Mouse (Mus musculus): ENCODE measurements around the gene Hoxb8.

Gene Hoxb8

GRCm38 (mm10) chr11:96285771-96286738 lies 4.3 kb downstream of the Hoxb8 start, which contains the start of gene Hoxb7:
Gene Hoxb7 (plus strand): TSS chr11:96286623.
- no peak for DNase-seq (ENCODE audit: low read depth, low spot score)

GRCm38 (mm10) chr11:96286739-96287385 lies 5.2 kb downstream of the Hoxb8 start:
- no peak for DNase-seq (ENCODE audit: low read depth, low spot score)

GRCm38 (mm10) chr11:96287411-96287810 lies 5.7 kb downstream of the Hoxb8 start:
- no peak for DNase-seq (ENCODE audit: low read depth, low spot score)

- no peak for DNase-seq (ENCODE audit: low read depth, low spot score)
These were observed 6.9 kb downstream of the Hoxb8 start for GRCm38 (mm10) chr11:96288455-96289221.

- no peak for DNase-seq (ENCODE audit: low read depth, low spot score)
These were observed 7.6 kb downstream of the Hoxb8 start for GRCm38 (mm10) chr11:96289293-96289692.

GRCm38 (mm10) chr11:96289837-96290236 lies 8.1 kb downstream of the Hoxb8 start:
- DNase-seq (ENCODE audit: low read depth, low spot score): no peak

GRCm38 (mm10) chr11:96290705-96291355 lies 9.1 kb downstream of the Hoxb8 start:
- DNase-seq (ENCODE audit: low read depth, low spot score): no peak

- no peak for DNase-seq (ENCODE audit: low read depth, low spot score)
These were observed 10.2 kb downstream of the Hoxb8 start, which contains the start of gene Hoxb6 for GRCm38 (mm10) chr11:96291681-96292564. Gene Hoxb6 (plus strand): TSS chr11:96292476.

- no peak for DNase-seq (ENCODE audit: low read depth, low spot score)
These were observed 11.0 kb downstream of the Hoxb8 start for GRCm38 (mm10) chr11:96292565-96293301.

- DNase-seq (ENCODE audit: low read depth, low spot score): no peak
These were observed 11.7 kb downstream of the Hoxb8 start for GRCm38 (mm10) chr11:96293302-96293921.

- peak; percentile 57 for DNase-seq (ENCODE audit: low read depth, low spot score)
These were observed 12.8 kb downstream of the Hoxb8 start for GRCm38 (mm10) chr11:96294245-96295091.

GRCm38 (mm10) chr11:96295092-96295835 lies 13.6 kb downstream of the Hoxb8 start:
- DNase-seq (ENCODE audit: low read depth, low spot score): no peak

- no peak for DNase-seq (ENCODE audit: low read depth, low spot score)
These were observed 15.3 kb downstream of the Hoxb8 start for GRCm38 (mm10) chr11:96296997-96297396.

GRCm38 (mm10) chr11:96297428-96297827 lies 15.7 kb downstream of the Hoxb8 start:
- no peak for DNase-seq (ENCODE audit: low read depth, low spot score)

- DNase-seq (ENCODE audit: low read depth, low spot score): no peak
These were observed 16.4 kb downstream of the Hoxb8 start for GRCm38 (mm10) chr11:96297968-96298635.

GRCm38 (mm10) chr11:96298895-96299667 lies 17.4 kb downstream of the Hoxb8 start:
- DNase-seq (ENCODE audit: low read depth, low spot score): no peak
